Mouse (Mus musculus) lung, embryonic 14.5 days (tissue): ENCODE measurements around the gene Dnajc1. TPM values are rescaled to one million over a fixed set of nuclear protein-coding genes. Genes with fewer than 3 reads are reported as not detected.

Source experiments
- ATAC-seq: fragments of 200-750 bp; cut with Nextera tagmentation; 2 replicates; pipeline ENCODE4 v1.8.0; 2017; ENCODE audit warnings: mild to moderate bottlenecking, moderate TSS enrichment, moderate library complexity; ENCODE audit not compliant: insufficient read depth
- DNase-seq: peaks from one replicate; pipeline ENCODE4 v3.0.0-alpha.2; 2015
- H3K27ac ChIP-seq: fragments of 300-500 bp; sonication (generic); 2 replicates; pipeline ENCODE4 v1.5.1; 2014; ENCODE audit warnings: low read depth, mild to moderate bottlenecking, moderate library complexity
- H3K27me3 ChIP-seq: fragments of 300-500 bp; sonication (generic); 2 replicates; pipeline ENCODE4 v1.6.1; 2014; ENCODE audit warnings: low read length, control low read depth; ENCODE audit not compliant: insufficient read depth
- H3K36me3 ChIP-seq: fragments of 300-500 bp; sonication (generic); 2 replicates; pipeline ENCODE4 v1.6.1; 2014; ENCODE audit warnings: control low read depth; ENCODE audit not compliant: insufficient read depth
- H3K4me1 ChIP-seq: fragments of 300-500 bp; sonication (generic); 2 replicates; pipeline ENCODE4 v1.6.1; 2014; ENCODE audit warnings: antibody characterized with exemption, control low read depth; ENCODE audit not compliant: insufficient read depth
- H3K4me2 ChIP-seq: fragments of 300-500 bp; sonication (generic); 2 replicates; pipeline ENCODE4 v1.6.1; 2014; ENCODE audit warnings: mild to moderate bottlenecking
- H3K4me3 ChIP-seq: fragments of 300-500 bp; sonication (generic); 2 replicates; pipeline ENCODE4 v1.5.1; 2014; ENCODE audit warnings: low read depth, low read length
- H3K9ac ChIP-seq: fragments of 300-500 bp; sonication (generic); 2 replicates; pipeline ENCODE4 v1.6.1; 2014
- H3K9me3 ChIP-seq: fragments of 300-500 bp; sonication (generic); 2 replicates; pipeline ENCODE4 v1.6.1; 2016; ENCODE audit warnings: low read depth, low read length, control low read depth
- CTCF ChIP-seq: IDR thresholded peaks from 2 replicates; pipeline ENCODE4 v1.5.1; 2016; ENCODE audit warnings: antibody characterized with exemption, low read depth
- WGBS: fragments of 180-500 bp; shearing (Covaris S2); extraction: QIAGEN DNeasy Blood & Tissue Kit; methylation state at CpG from one replicate; pipeline ENCODE4 v1.1.7; 2014; 5-methylcytosine and 5-hydroxymethylcytosine counted together
- polyA plus RNA-seq: library from polyadenylated mRNA; unstranded; fragments of >200 nt; fragmentation: Nextera tagmentation; extraction: Ambion mirVana; gene quantifications from 2 replicates; pipeline ENCODE4 v1.2.1, GENCODE M21; 2014

Gene Dnajc1
- polyA plus RNA-seq, 1 experiment from 2014 or later: 30.8 TPM

DNA sequence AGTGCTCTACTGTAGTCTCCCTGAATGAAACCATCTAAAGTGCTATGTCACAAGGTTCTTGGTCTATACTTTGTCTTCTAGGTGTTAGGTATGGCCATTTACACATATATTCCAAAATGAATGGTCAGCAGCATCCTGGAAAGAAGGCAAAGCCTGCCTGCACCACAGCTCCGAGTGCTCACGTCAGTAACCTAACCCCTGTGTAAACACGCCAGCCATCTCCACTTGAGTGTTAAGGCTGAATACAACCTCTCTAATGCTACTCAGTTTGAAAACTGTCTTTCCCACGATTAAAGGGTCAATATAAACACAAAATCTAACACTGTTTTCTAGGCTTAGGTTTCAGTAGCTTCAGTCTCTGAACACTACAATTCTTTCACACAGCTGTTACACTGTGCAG lies 161.5 kb downstream of the Dnajc1 start:
- Histone ChIP-seq H3K4me1 (no peaks in the 10 kb centered on the region), H3K9ac (no peak overlapping the region), H3K27me3 (no peaks in the 10 kb centered on the region), H3K4me2 (no peak overlapping the region), H3K36me3 (no peaks in the 10 kb centered on the region), H3K4me3 (no peak overlapping the region), H3K27ac (no peak overlapping the region), H3K9me3 (no peaks in the 10 kb centered on the region)
- TF ChIP-seq CTCF: no peak
- 36% methylated on average over 4 of the region's 4 CpGs for WGBS
- no peak for ATAC-seq
- DNase-seq: no peak

GRCm38 (mm10) chr2:18229279-18229678 lies 163.4 kb downstream of the Dnajc1 start:
- no peak for DNase-seq

GRCm38 (mm10) chr2:18228486-18229062 lies 164.1 kb downstream of the Dnajc1 start:
- Histone ChIP-seq H3K4me3 (no peak overlapping the region), H3K9ac (no peak overlapping the region), H3K4me1 (no peaks in the 10 kb centered on the region), H3K4me2 (no peak overlapping the region), H3K9me3 (no peaks in the 10 kb centered on the region), H3K27ac (no peak overlapping the region), H3K27me3 (no peaks in the 10 kb centered on the region), H3K36me3 (no peaks in the 10 kb centered on the region)
- no peak for DNase-seq
- ATAC-seq: no peak
- TF ChIP-seq CTCF: no peak
- WGBS: 34% methylated on average over 8 of the region's 8 CpGs

More at GRCm38 (mm10) chr2:18229279-18229678, 163.4 kb downstream of the Dnajc1 start:
- no peak for ATAC-seq
- H3K4me1 ChIP-seq: no peaks in the 10 kb centered on the region
- H3K36me3 ChIP-seq: no peaks in the 10 kb centered on the region
- no peak overlapping the region for H3K9ac ChIP-seq
- TF ChIP-seq CTCF: no peak
- H3K4me3 ChIP-seq: no peak overlapping the region
- H3K4me2 ChIP-seq: no peak overlapping the region
- WGBS: 23% methylated on average over 2 of the region's 2 CpGs
- no peaks in the 10 kb centered on the region for H3K27me3 ChIP-seq
- no peak overlapping the region for H3K27ac ChIP-seq
- no peaks in the 10 kb centered on the region for H3K9me3 ChIP-seq

- Histone ChIP-seq H3K36me3 (peaks cover 53% of the 10 kb centered on the region), H3K4me3 (no peak overlapping the region), H3K9ac (no peak overlapping the region), H3K27ac (no peak overlapping the region), H3K27me3 (no peaks in the 10 kb centered on the region), H3K9me3 (no peaks in the 10 kb centered on the region), H3K4me2 (no peak overlapping the region), H3K4me1 (no peaks in the 10 kb centered on the region)
- WGBS: 77% methylated on average over 13 of the region's 13 CpGs
- no peak for TF ChIP-seq CTCF
- ATAC-seq (no peak), DNase-seq (no peak)
Observed at GRCm38 (mm10) chr2:18219569-18219968, 173.1 kb downstream of the Dnajc1 start.

GRCm38 (mm10) chr2:18219136-18219535 lies 173.5 kb downstream of the Dnajc1 start:
- Histone ChIP-seq H3K9ac (no peak overlapping the region), H3K27ac (no peak overlapping the region), H3K36me3 (peaks cover 57% of the 10 kb centered on the region), H3K4me1 (no peaks in the 10 kb centered on the region), H3K9me3 (no peaks in the 10 kb centered on the region), H3K4me2 (no peak overlapping the region), H3K27me3 (no peaks in the 10 kb centered on the region), H3K4me3 (no peak overlapping the region)
- ATAC-seq (no peak), DNase-seq (no peak)
- 70% methylated on average over 8 of the region's 8 CpGs for WGBS
- TF ChIP-seq CTCF: no peak

- H3K4me1 ChIP-seq: no peaks in the 10 kb centered on the region
- H3K36me3 ChIP-seq: peaks cover 64% of the 10 kb centered on the region
- no peak overlapping the region for H3K4me2 ChIP-seq
- no peak overlapping the region for H3K4me3 ChIP-seq
- ATAC-seq (no peak), DNase-seq (no peak)
- H3K27me3 ChIP-seq: no peaks in the 10 kb centered on the region
- H3K9ac ChIP-seq: no peak overlapping the region
- no peak for TF ChIP-seq CTCF
- no peaks in the 10 kb centered on the region for H3K9me3 ChIP-seq
- no peak overlapping the region for H3K27ac ChIP-seq
- WGBS: 79% methylated on average over 5 of the region's 5 CpGs
Observed at GRCm38 (mm10) chr2:18218500-18218899, 174.1 kb downstream of the Dnajc1 start.

- DNase-seq (no peak), ATAC-seq (no peak)
- no peak overlapping the region for H3K4me3 ChIP-seq
- H3K9ac ChIP-seq: no peak overlapping the region
- no peaks in the 10 kb centered on the region for H3K27me3 ChIP-seq
- no peak overlapping the region for H3K27ac ChIP-seq
- WGBS: 45% methylated on average over 3 of the region's 3 CpGs
- H3K4me1 ChIP-seq: no peaks in the 10 kb centered on the region
- 0 out of 2 replicates have a peak, but pooled peaks have one; percentile 4 for TF ChIP-seq CTCF
- H3K36me3 ChIP-seq: peaks cover 70% of the 10 kb centered on the region
- H3K4me2 ChIP-seq: no peak overlapping the region
- H3K9me3 ChIP-seq: no peaks in the 10 kb centered on the region
Observed at GRCm38 (mm10) chr2:18217867-18218266, 174.8 kb downstream of the Dnajc1 start.

- Histone ChIP-seq H3K9me3 (no peaks in the 10 kb centered on the region), H3K4me2 (no peak overlapping the region), H3K9ac (no peak overlapping the region), H3K27ac (no peak overlapping the region), H3K4me1 (no peaks in the 10 kb centered on the region), H3K27me3 (no peaks in the 10 kb centered on the region), H3K36me3 (peaks cover 87% of the 10 kb centered on the region), H3K4me3 (no peak overlapping the region)
- ATAC-seq (no peak), DNase-seq (no peak)
- 85% methylated on average over 2 of the region's 2 CpGs for WGBS
- TF ChIP-seq CTCF: no peak
Observed at GRCm38 (mm10) chr2:18214031-18214430, 178.6 kb downstream of the Dnajc1 start.
